Mouse (Mus musculus): ENCODE data around the gene Lrrc10. TPM values are rescaled to one million over a fixed set of nuclear protein-coding genes. Genes with fewer than 3 reads are reported as not detected.

Gene Lrrc10
- 0.19 and 0.32 TPM in 2 replicates for polyA plus RNA-seq (2012; rRNA removed)

GRCm38 (mm10) chr10:117045175-117046056, at the start of gene Lrrc10:
Gene Lrrc10, plus strand, starts transcription at chr10:117045341.
- peak within 1 kb of the TSS; percentile 19 for H3K4me3 ChIP-seq (ENCODE audit: insufficient read depth, low read length)
- H3K4me1 ChIP-seq (ENCODE audit: control insufficient read depth, insufficient read depth, low read length): 0 out of 2 replicates have a peak, but pooled peaks cover 1% of the 10 kb centered on the region
- 0 out of 2 replicates have a peak within 1 kb of the TSS, but pooled peaks have one; percentile 5 for H3K27ac ChIP-seq (ENCODE audit: insufficient read depth, low read length)
- TF ChIP-seq CTCF (IDR thresholded peaks at IDR 0.05; ENCODE audit: extremely low read depth, insufficient read depth, low read length) (no peak), POLR2A (IDR thresholded peaks at IDR 0.05; ENCODE audit: extremely low read depth, insufficient read depth, low read length) (no peak)

- Histone ChIP-seq H3K27ac (ENCODE audit: insufficient read depth, low read length) (no peak overlapping the region), H3K4me3 (ENCODE audit: insufficient read depth, low read length) (no peak overlapping the region), H3K4me1 (ENCODE audit: control insufficient read depth, insufficient read depth, low read length) (no peaks in the 10 kb centered on the region)
- no peak for TF ChIP-seq CTCF (IDR thresholded peaks at IDR 0.05; ENCODE audit: extremely low read depth, insufficient read depth, low read length)
- no peak for TF ChIP-seq POLR2A (IDR thresholded peaks at IDR 0.05; ENCODE audit: extremely low read depth, insufficient read depth, low read length)
Measured at GRCm38 (mm10) chr10:116995584-116996235, 49.4 kb upstream of the Lrrc10 start.

GRCm38 (mm10) chr10:116996236-116996600, 48.9 kb upstream of the Lrrc10 start:
- no peak overlapping the region for H3K4me3 ChIP-seq (ENCODE audit: insufficient read depth, low read length)
- TF ChIP-seq POLR2A (IDR thresholded peaks at IDR 0.05; ENCODE audit: extremely low read depth, insufficient read depth, low read length) (no peak), CTCF (IDR thresholded peaks at IDR 0.05; ENCODE audit: extremely low read depth, insufficient read depth, low read length) (no peak)
- no peak overlapping the region for H3K27ac ChIP-seq (ENCODE audit: insufficient read depth, low read length)
- H3K4me1 ChIP-seq (ENCODE audit: control insufficient read depth, insufficient read depth, low read length): no peaks in the 10 kb centered on the region

GRCm38 (mm10) chr10:116998716-116999455, 46.3 kb upstream of the Lrrc10 start:
- Histone ChIP-seq H3K4me3 (ENCODE audit: insufficient read depth, low read length) (no peak overlapping the region), H3K27ac (ENCODE audit: insufficient read depth, low read length) (no peak overlapping the region), H3K4me1 (ENCODE audit: control insufficient read depth, insufficient read depth, low read length) (no peaks in the 10 kb centered on the region)
- TF ChIP-seq POLR2A (IDR thresholded peaks at IDR 0.05; ENCODE audit: extremely low read depth, insufficient read depth, low read length) (no peak), CTCF (IDR thresholded peaks at IDR 0.05; ENCODE audit: extremely low read depth, insufficient read depth, low read length) (no peak)

GRCm38 (mm10) chr10:117000975-117001374, 44.2 kb upstream of the Lrrc10 start:
- no peak overlapping the region for H3K27ac ChIP-seq (ENCODE audit: insufficient read depth, low read length)
- peaks cover 2% of the 10 kb centered on the region; the same call in 1 of the 2 replicates for H3K4me1 ChIP-seq (ENCODE audit: control insufficient read depth, insufficient read depth, low read length)
- H3K4me3 ChIP-seq (ENCODE audit: insufficient read depth, low read length): no peak overlapping the region
- TF ChIP-seq CTCF (IDR thresholded peaks at IDR 0.05; ENCODE audit: extremely low read depth, insufficient read depth, low read length) (no peak), POLR2A (IDR thresholded peaks at IDR 0.05; ENCODE audit: extremely low read depth, insufficient read depth, low read length) (no peak)

- H3K4me3 ChIP-seq (ENCODE audit: insufficient read depth, low read length): no peak overlapping the region
- H3K27ac ChIP-seq (ENCODE audit: insufficient read depth, low read length): no peak overlapping the region
- H3K4me1 ChIP-seq (ENCODE audit: control insufficient read depth, insufficient read depth, low read length): peaks cover 3% of the 10 kb centered on the region; the same call in 1 of the 2 replicates
- TF ChIP-seq POLR2A (IDR thresholded peaks at IDR 0.05; ENCODE audit: extremely low read depth, insufficient read depth, low read length) (no peak), CTCF (IDR thresholded peaks at IDR 0.05; ENCODE audit: extremely low read depth, insufficient read depth, low read length) (no peak)
Measured at GRCm38 (mm10) chr10:117004695-117005094, 40.4 kb upstream of the Lrrc10 start.

- Histone ChIP-seq H3K4me3 (ENCODE audit: insufficient read depth, low read length) (no peak overlapping the region), H3K4me1 (ENCODE audit: control insufficient read depth, insufficient read depth, low read length) (peaks cover 3% of the 10 kb centered on the region; the same call in 1 of the 2 replicates), H3K27ac (ENCODE audit: insufficient read depth, low read length) (no peak overlapping the region)
- TF ChIP-seq CTCF (IDR thresholded peaks at IDR 0.05; ENCODE audit: extremely low read depth, insufficient read depth, low read length) (no peak), POLR2A (IDR thresholded peaks at IDR 0.05; ENCODE audit: extremely low read depth, insufficient read depth, low read length) (no peak)
Measured at GRCm38 (mm10) chr10:117005707-117006464, 39.3 kb upstream of the Lrrc10 start.

GRCm38 (mm10) chr10:117009691-117010090, 35.5 kb upstream of the Lrrc10 start:
- Histone ChIP-seq H3K27ac (ENCODE audit: insufficient read depth, low read length) (no peak overlapping the region), H3K4me3 (ENCODE audit: insufficient read depth, low read length) (no peak overlapping the region), H3K4me1 (ENCODE audit: control insufficient read depth, insufficient read depth, low read length) (peaks cover 8% of the 10 kb centered on the region; the same call in 1 of the 2 replicates)
- TF ChIP-seq CTCF (IDR thresholded peaks at IDR 0.05; ENCODE audit: extremely low read depth, insufficient read depth, low read length) (no peak), POLR2A (IDR thresholded peaks at IDR 0.05; ENCODE audit: extremely low read depth, insufficient read depth, low read length) (no peak)
